Mouse (Mus musculus): ENCODE data around the gene Tmem191c.
"Not testable (repeated sequence)": the region's sequence is repeated elsewhere in the genome, so short reads cannot be mapped to it uniquely, and the experiment has no call there.

Gene Tmem191c

GRCm38 (mm10) chr16:17275721-17276120 is at the start of gene Tmem191c:
Gene Tmem191c, plus strand, starts transcription at chr16:17276077.
- DNase-seq (ENCODE audit: low read depth, low spot score), result no peak

- no peak for DNase-seq (ENCODE audit: low read depth, low spot score)
Observed at GRCm38 (mm10) chr16:17226496-17226895, 49.4 kb upstream of the Tmem191c start.

GRCm38 (mm10) chr16:17231523-17231922 is 44.4 kb upstream of the Tmem191c start:
- not testable (repeated sequence) for DNase-seq (ENCODE audit: low read depth, low spot score)

- DNase-seq (ENCODE audit: low read depth, low spot score), result peak; percentile 88
Observed at GRCm38 (mm10) chr16:17232794-17233701, 42.8 kb upstream of the Tmem191c start, which contains the start of gene Hic2. Gene Hic2, plus strand, starts transcription at chr16:17233572.

GRCm38 (mm10) chr16:17233702-17234498 is 42.0 kb upstream of the Tmem191c start:
- DNase-seq (ENCODE audit: low read depth, low spot score), result no peak

GRCm38 (mm10) chr16:17234499-17234895 is 41.4 kb upstream of the Tmem191c start:
- DNase-seq (ENCODE audit: low read depth, low spot score), result no peak

DNA sequence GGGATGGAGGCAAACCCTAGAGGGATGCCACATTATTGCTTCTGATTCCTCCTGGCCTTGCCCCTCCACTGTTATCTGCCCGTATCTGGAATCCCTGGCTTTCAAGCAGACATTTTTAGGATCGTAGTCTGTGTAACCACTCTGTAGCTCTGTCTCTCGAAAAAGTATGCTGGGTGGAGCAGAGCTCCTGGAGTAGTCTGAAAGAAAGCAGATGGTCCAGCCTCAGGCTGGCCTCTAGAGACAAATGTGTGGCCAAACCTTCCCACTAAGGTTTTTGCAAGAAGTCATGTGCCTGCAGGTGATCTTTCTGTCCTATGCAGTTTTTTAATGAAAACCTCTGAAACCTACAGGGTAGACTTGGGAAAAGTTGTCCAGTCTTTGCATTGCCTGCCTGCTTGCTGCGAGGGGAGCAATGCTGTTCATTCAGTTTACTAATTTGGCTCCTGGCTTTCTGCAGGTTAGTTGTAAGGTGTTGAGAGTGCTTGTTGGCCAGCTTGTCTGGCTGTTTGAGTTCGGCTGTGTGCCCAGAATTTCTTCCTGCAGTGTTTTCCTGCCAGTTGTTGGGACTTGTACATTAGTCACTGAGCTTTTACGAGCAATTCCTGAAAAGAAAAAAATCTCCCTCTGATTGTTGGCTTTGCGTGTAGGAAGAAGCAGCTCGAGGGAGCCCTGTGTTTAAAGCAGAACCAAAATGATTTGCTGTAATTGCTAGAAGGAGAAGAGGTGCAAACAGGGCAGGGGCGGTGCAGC is 40.8 kb upstream of the Tmem191c start:
- DNase-seq (ENCODE audit: low read depth, low spot score), result no peak

DNA sequence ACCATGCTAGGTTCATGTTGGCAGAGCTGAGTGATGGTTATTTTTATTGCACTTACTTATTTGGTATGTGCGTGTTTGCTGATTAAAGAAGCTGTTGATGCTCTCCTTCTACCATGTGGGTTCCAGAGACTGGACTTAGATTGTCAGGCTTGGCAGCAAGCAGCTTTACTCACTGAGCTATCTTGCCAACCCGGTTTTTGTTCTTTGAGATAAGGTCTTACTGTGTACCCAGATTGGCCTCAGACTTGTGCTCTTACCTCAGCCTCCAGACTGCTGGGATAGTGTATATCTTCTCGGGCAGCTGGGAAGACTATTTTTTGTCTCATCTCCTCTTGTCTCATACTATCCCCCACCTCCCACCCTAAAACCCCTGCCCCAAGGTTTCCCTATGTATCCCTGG is 38.2 kb upstream of the Tmem191c start:
- no peak for DNase-seq (ENCODE audit: low read depth, low spot score)

- DNase-seq (ENCODE audit: low read depth, low spot score), result no peak
Observed at GRCm38 (mm10) chr16:17239409-17239808, 36.5 kb upstream of the Tmem191c start.

DNA sequence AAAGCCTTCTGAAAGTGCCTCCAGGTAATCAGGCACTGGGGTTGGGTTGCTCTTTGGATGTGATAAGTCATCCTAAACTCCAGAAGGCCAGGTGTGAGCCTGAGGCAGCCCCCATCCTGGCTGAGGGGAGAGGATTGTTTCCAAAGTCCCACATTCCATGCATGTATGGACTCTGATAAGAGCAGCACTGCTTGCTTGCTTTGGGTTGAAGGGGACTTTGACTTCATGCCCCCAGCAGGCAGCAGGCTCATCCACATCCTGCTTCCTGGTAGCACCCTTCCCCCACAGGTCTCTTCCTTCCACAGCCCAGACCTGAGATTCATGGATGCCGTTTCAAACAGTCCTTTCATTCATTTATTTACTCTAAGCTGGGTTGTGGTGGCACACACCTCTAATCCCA is 32.1 kb upstream of the Tmem191c start:
- DNase-seq (ENCODE audit: low read depth, low spot score), result no peak

- no peak for DNase-seq (ENCODE audit: low read depth, low spot score)
Observed at GRCm38 (mm10) chr16:17244996-17245395, 30.9 kb upstream of the Tmem191c start.

- DNase-seq (ENCODE audit: low read depth, low spot score), result no peak
Observed at GRCm38 (mm10) chr16:17247727-17248126, 28.1 kb upstream of the Tmem191c start.

DNA sequence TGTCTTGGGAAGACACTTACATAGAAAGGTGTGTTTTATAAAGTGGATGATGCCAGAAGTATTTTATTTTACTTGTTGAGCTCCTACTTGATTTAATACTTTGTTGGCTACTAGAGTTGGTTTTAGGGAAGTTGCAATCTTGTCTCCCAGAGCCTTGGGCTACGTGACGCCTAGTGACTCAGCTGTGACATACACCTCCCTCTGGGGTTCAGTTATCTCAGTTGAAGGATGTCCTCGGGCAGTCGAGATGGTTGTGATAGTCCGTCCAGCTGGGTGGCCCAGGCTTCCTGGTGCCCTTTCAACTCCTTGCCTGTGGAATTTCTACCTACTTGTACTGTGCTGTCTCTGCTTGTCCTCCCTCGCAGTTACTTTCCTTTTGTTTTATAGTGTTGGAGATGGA is 26.7 kb upstream of the Tmem191c start:
- DNase-seq (ENCODE audit: low read depth, low spot score), result no peak

DNA sequence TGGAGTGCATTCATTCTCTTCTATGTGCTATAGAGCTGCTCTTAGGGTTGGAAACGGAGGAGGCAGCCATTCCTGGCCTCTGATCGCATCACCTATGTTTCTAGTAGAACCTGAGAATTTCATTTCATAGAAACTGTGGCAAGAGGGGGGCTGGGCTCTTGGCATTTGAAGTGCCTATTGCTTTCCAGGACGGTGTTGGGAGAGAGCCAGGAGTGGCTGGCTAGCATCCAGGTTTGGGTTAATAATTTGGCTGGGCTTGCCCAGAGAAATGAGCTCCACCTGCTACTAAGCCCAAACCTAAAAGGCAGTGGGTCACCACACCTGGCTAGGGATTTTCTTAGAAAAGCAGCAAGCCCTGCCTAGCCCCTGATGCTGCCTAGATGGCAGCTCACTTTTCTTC is 24.3 kb upstream of the Tmem191c start:
- DNase-seq (ENCODE audit: low read depth, low spot score), result no peak

- no peak for DNase-seq (ENCODE audit: low read depth, low spot score)
Observed at GRCm38 (mm10) chr16:17252086-17252726, 23.7 kb upstream of the Tmem191c start.

DNA sequence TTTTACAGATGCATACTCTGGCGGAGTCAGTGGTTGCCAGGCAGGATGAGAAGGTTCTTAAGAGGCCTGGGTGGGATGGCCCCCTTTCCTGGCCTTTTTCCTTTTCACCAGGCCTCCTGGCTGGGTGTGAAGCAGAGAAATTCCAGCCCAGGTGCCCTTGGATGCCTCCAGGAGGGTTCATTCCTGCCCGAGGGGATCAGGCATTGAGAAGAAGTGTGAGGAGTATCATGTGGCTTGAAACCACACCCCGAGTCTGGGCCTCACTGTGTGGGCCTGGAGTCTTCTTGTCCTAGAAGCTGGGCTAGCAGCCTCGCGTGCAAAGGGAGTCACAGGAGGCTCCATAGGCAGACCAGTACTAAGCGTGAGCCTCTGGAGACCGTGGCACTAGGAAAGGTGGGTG is 23.0 kb upstream of the Tmem191c start:
- no peak for DNase-seq (ENCODE audit: low read depth, low spot score)

DNA sequence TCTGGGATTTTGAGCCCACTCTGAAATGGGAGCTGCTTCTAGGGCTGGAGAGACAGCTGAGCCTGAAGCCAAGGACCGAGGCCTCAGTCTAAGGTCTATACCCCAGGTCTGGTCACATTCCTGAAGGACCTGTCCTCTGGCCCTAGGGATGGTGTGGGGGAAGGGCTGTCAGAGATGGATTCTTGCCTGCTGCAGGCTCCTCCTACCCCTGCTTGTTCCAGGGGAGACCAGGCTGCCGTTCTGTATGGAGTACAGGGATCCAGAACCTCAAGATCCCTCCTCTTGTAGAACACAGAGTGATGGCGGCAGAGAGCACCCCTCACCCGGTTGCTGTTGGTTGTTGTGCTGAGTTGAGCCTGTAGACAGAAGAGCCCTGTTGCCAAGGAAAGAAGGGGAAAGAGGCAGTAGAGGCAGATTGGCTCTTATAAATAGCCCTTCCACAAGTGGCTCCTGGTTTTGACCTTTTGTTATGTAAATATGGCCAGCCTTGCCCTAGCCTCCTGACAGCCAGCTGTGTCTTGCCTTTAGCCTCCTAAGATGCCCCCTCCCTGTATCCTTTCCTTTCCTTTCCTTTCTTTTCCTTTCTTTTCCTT is 21.8 kb upstream of the Tmem191c start:
- no peak for DNase-seq (ENCODE audit: low read depth, low spot score)

DNA sequence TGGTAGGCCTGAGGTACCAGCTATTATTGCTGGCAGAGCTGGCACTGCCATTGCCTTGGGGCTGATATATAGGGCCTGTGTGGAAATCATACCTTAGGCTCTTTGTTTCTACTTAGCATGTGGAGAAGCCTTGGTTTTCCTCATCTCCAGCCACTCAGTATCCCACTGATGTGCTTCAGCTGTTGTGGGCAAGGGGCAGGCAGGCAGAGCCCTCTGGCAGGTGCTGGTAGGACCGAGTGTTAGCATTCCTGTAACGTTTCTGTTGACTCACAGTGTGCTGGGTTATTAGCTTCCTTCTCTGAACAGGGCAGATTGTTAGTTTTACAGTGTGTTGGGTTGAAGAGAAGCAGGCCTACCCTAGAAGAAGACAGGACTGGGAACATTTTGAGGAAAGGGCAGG is 20.6 kb upstream of the Tmem191c start:
- no peak for DNase-seq (ENCODE audit: low read depth, low spot score)

DNA sequence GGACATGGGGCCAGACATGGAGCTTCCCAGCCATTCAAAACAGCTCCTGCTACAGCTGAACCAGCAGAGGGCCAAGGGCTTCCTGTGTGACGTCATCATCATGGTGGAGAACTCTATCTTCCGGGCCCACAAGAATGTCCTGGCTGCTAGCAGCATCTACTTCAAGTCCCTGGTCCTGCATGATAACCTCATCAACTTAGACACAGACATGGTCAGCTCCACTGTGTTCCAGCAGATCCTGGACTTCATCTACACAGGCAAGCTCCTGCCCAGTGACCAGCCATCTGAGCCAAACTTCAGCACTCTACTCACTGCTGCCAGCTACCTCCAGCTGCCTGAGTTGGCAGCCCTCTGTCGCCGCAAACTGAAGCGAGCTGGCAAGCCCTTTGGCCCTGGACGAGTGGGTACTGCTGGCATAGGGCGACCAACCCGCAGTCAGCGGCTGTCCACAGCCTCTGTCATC is 18.5 kb upstream of the Tmem191c start:
- DNase-seq (ENCODE audit: low read depth, low spot score), result peak; percentile 94

DNA sequence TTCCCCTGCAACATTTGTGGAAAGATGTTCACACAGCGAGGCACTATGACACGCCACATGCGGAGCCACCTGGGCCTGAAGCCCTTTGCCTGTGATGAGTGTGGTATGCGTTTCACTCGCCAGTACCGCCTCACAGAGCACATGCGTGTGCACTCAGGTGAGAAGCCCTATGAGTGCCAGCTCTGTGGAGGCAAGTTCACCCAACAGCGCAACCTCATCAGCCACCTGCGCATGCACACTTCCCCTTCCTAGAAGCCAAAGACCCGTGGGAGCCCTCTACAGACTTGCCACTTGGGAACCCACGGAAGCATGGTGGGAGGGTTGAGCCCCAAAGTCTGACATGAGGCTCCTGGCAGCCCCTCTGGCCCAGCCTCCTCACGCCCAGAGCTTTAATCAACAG is 17.0 kb upstream of the Tmem191c start:
- DNase-seq (ENCODE audit: low read depth, low spot score), result no peak

DNA sequence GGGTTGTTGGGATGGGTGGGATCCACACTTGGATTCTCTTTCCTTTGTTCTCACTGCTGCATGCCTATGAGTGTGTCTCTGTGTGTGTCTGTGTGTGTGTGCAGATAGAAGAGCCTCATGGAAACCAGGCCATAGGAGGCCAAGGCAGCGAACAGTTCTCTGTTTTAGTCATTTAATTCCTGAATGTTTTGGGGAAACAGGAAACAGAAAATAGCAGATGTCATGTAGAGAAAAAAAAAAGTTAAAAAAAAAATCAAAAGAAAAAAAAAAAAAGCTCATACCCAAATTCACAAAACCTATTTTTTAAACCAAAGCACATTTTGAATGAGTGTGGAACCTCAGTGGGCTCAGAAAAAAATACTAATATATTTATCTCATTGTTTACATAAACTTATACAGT is 14.5 kb upstream of the Tmem191c start:
- DNase-seq (ENCODE audit: low read depth, low spot score), result no peak
